Mouse (Mus musculus): ENCODE measurements at regions not wholly inside any gene's neighbourhood (a gene's known extent, or its start where the extent isn't known, plus 50 kb on each side); places are given as distances from the start of the nearest gene placed in this dataset. TPM values are rescaled to one million over a fixed set of nuclear protein-coding genes. Genes with fewer than 3 reads are reported as not detected.

Small RNA genes lying in the stretch of these regions (microRNA-seq; reads per million reads assigned to microRNA genes)
- gene Gm44338: not detected
